Mouse (Mus musculus): ENCODE measurements around the gene Gpm6b.

The Gpm6b gene

GRCm38 (mm10) chrX:166351790-166352189, 113.1 kb downstream of the Gpm6b start:
- DNase-seq (ENCODE audit: extremely low read depth, insufficient read length, low spot score), result peak; percentile 10

GRCm38 (mm10) chrX:166353412-166353811, 114.7 kb downstream of the Gpm6b start:
- no peak for DNase-seq (ENCODE audit: extremely low read depth, insufficient read length, low spot score)

- DNase-seq (ENCODE audit: extremely low read depth, insufficient read length, low spot score), result no peak
These were observed 116.2 kb downstream of the Gpm6b start for GRCm38 (mm10) chrX:166354913-166355312.

- no peak for DNase-seq (ENCODE audit: extremely low read depth, insufficient read length, low spot score)
These were observed 117.6 kb downstream of the Gpm6b start for GRCm38 (mm10) chrX:166356276-166356675.

GRCm38 (mm10) chrX:166358955-166359354, 120.2 kb downstream of the Gpm6b start:
- DNase-seq (ENCODE audit: extremely low read depth, insufficient read length, low spot score), result no peak

DNA sequence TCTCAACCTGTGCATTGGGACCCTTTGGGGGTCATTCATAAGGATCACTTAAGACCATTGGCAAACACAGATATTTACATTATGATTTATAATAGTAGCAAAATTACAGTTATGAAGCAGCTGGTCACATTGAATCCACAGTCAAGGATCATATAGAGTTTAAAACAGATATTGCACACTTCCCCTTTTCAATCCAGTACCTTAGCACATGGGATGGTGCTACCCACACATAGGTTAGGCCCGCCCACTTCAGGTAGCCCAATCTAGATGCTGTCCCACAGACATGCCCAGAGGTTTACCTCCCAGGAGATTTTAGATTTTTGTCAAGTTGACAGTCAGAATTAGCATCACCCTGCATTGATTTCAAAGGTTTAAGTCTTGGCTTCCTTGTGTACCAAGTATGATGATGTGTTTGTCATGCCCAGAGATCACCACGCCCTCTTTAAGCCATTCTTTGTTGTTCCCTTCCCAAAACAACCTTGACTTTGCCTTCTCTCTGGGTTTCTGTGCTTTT, 121.3 kb downstream of the Gpm6b start:
- DNase-seq (ENCODE audit: extremely low read depth, insufficient read length, low spot score), result no peak

DNA sequence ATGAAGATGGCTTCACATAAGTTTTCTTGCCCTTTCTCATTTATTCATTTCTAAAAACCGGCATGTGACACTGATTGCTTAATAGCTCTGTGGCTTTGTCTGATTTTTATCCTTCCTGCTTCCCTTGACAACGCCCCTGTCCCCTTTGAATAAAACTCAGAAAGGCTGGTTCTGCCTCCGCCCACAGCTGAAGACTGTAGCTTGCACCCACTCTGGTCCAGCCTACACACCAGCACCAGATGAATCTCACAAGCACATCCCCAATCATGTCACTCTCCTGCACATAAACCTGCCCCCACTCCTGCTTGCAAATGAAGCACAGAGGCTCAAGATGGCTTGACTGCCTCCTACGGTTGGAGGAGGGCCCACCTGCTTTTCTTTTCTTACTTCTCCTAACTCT, 121.7 kb downstream of the Gpm6b start:
- no peak for DNase-seq (ENCODE audit: extremely low read depth, insufficient read length, low spot score)

DNA sequence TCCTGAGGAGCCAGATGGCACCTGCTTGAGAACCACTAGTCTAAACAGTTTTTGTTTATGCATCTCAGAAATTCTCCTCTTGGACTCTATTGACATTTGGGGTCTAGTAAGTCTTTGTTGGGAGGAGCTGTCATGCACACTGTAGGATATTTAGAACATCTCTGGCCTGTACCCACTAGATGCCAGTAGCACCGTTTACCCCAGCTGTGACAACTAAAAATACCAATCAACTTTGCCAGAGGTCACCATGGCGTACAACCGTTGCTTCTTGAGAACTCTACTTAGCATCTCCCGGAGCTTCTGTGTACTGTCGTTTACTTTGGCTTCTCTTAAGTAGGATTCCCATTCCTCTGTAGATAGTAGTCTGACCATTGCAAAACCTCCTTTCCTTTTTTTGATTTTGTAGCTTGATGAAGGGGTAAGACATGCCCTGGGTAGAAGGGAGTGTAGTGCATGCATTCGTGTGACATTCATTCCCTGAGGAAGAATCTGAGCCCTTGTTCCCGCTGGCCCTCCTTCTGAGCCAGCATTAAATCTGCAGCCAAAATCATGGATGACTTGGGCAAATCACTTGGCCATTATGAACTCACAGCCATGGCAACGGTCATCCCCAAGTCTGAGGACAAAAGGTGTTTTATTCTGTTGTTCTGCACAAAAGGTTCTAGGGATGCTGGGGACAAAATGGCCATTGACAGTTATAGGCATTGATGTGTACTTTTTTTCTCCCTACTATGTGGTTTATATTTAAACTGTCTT, 126.9 kb downstream of the Gpm6b start:
- DNase-seq (ENCODE audit: extremely low read depth, insufficient read length, low spot score), result no peak

GRCm38 (mm10) chrX:166376681-166377328, 138.1 kb downstream of the Gpm6b start:
- DNase-seq (ENCODE audit: extremely low read depth, insufficient read length, low spot score), result no peak

DNA sequence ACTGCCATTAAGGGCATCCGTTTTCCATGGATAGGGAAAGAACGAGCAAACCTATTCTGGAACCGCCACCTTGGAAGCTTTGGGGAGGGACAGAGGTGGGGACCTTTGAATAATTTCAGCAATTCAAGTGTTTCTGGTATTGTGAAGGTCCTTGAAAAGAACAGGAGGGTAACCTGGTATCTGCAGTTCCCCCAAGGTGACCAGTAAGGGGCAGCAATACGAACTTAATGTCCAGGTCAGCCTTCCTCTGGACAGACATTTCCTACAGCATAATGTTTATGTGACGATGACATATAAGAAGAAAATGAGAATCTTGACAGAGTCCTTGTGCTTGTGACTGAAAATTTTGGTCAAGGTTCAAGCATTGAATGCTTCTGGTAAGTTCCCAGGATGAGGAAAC, 139.9 kb downstream of the Gpm6b start:
- DNase-seq (ENCODE audit: extremely low read depth, insufficient read length, low spot score), result no peak

- no peak for DNase-seq (ENCODE audit: extremely low read depth, insufficient read length, low spot score)
These were observed 144.9 kb downstream of the Gpm6b start for GRCm38 (mm10) chrX:166383606-166384005.

- DNase-seq (ENCODE audit: extremely low read depth, insufficient read length, low spot score), result no peak
These were observed 146.2 kb downstream of the Gpm6b start for GRCm38 (mm10) chrX:166384935-166385334.

- no peak for DNase-seq (ENCODE audit: extremely low read depth, insufficient read length, low spot score)
These were observed 147.9 kb downstream of the Gpm6b start for GRCm38 (mm10) chrX:166386656-166387055.

- DNase-seq (ENCODE audit: extremely low read depth, insufficient read length, low spot score), result no peak
These were observed 155.0 kb downstream of the Gpm6b start for GRCm38 (mm10) chrX:166393753-166394152.

DNA sequence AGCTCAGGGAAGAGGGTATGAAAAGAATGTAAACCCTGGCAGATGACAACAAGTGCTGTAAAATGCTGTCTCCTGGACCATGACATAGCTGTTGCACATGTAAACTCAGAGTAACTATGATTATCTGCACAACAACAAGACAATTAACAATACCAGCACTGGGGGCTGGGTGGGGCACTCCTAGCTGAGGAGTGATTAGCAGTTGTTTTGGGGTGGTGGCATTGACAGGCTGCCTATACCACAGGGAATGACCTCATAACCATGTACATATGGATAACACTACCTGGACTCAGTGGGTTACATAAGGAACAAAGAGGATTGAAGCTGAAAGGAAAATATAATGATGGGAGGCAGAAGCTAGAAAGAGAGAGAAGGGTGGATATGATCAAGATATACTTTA, 169.2 kb downstream of the Gpm6b start:
- DNase-seq (ENCODE audit: extremely low read depth, insufficient read length, low spot score), result no peak

DNA sequence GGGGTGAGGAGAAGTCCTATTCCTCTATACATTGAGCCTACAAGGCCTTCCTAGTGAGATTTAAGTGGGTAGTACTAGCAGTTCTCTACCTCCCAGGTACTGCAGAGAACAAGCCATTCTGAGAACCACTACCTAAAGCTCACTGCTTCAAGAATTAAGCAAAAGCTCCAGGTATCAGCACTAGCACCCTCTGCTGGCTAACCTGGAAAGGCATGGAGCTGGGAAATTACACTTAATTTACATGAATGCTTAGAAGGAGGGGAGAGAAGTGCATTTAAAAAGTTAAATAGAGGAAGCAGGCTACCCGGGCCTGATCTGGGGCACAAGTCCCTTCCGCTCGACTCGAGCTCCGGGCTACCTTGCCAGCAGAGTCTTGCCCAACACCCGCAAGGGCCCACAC, 177.5 kb downstream of the Gpm6b start:
- peak; percentile 10 for DNase-seq (ENCODE audit: extremely low read depth, insufficient read length, low spot score)

DNA sequence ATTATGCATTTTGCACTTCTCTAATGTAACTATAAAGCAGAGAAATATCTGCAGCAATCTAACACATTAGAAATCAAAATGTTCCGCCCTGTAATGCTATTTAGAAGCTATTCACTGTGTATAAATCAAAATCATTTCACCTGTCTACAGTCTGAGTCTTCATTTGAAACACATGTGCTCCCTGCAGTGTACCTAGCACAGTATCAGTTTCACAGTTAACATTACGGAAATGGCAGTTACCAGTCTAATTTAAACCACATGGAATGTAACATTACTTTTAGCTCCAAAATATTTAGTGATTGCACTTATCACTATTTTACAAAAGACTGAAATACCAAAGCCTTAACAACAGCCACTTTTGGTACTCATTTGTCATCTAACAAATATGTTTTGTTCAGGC, 196.1 kb downstream of the Gpm6b start:
- no peak for DNase-seq (ENCODE audit: extremely low read depth, insufficient read length, low spot score)

Data from 3134 (cell line).